Mouse (Mus musculus): ENCODE data around the gene Ankzf1. TPM values are rescaled to one million over a fixed set of nuclear protein-coding genes. Genes with fewer than 3 reads are reported as not detected.

Ankzf1 gene
- total RNA-seq (2014; rRNA removed) (17.7 and 19.5 TPM in 2 replicates), polyA plus RNA-seq (2012; rRNA removed) (12.5 and 16.6 TPM in 2 replicates)

GRCm38 (mm10) chr1:75191622-75192402, at the start of gene Ankzf1, which contains the start of gene Atg9a:
Gene Ankzf1 (plus strand): TSS chr1:75192151.
Gene Atg9a (minus strand): TSS chr1:75192196.
- WGBS: under 1% methylated on average over 56 of the region's 56 CpGs
- peaks cover 13% of the 10 kb centered on the region for H3K4me1 ChIP-seq (ENCODE audit: control insufficient read depth, insufficient read depth, low read length)

GRCm38 (mm10) chr1:75142301-75143261, 49.4 kb upstream of the Ankzf1 start, which contains the start of the genes Cnppd1 and Retreg2:
Gene Cnppd1 (minus strand): TSS chr1:75142711.
Gene Retreg2 (plus strand): TSS chr1:75142778.
- Histone ChIP-seq H3K4me3 (ENCODE audit: insufficient read depth, low read depth, low read length) (peak within 1 kb of the TSS; percentile 92), H3K36me3 (ENCODE audit: control insufficient read depth, insufficient read depth, low read length) (peaks cover 43% of the 10 kb centered on the region), H3K27me3 (ENCODE audit: control insufficient read depth, insufficient read depth, low read length) (no peaks in the 10 kb centered on the region), H3K27ac (replicated peaks; ENCODE audit: insufficient read depth, low read depth, low read length) (peak within 1 kb of the TSS; percentile 100), H3K79me2 (ENCODE audit: control insufficient read depth, insufficient read depth, low read length) (peaks cover 15% of the 10 kb centered on the region; the same call in 1 of the 2 replicates), H3K4me1 (ENCODE audit: control insufficient read depth, insufficient read depth, low read length) (peaks cover 30% of the 10 kb centered on the region), H3K9ac (ENCODE audit: low read depth, low read length) (peak within 1 kb of the TSS; percentile 96)
- peak; percentile 93 for DNase-seq (ENCODE audit: extremely low read depth, low read depth, low spot score)
- peak; percentile 63 for TF ChIP-seq CTCF (IDR thresholded peaks at IDR 0.05; ENCODE audit: low read depth, low read length)
- peak; percentile 77; the same call in 1 of the 2 replicates for TF ChIP-seq POLR2A (IDR thresholded peaks at IDR 0.05; ENCODE audit: extremely low read depth, insufficient read depth, low read length)
- under 1% methylated on average over 91 of the region's 91 CpGs for WGBS

More at GRCm38 (mm10) chr1:75191622-75192402, at the start of gene Ankzf1, which contains the start of gene Atg9a:
- Histone ChIP-seq H3K36me3 (ENCODE audit: control insufficient read depth, insufficient read depth, low read length) (peaks cover 30% of the 10 kb centered on the region), H3K27me3 (ENCODE audit: control insufficient read depth, insufficient read depth, low read length) (no peaks in the 10 kb centered on the region), H3K79me2 (ENCODE audit: control insufficient read depth, insufficient read depth, low read length) (peaks cover 16% of the 10 kb centered on the region; the same call in 1 of the 2 replicates), H3K4me3 (ENCODE audit: insufficient read depth, low read depth, low read length) (peak within 1 kb of the TSS; percentile 87), H3K9ac (ENCODE audit: low read depth, low read length) (peak within 1 kb of the TSS; percentile 93), H3K27ac (replicated peaks; ENCODE audit: insufficient read depth, low read depth, low read length) (peak within 1 kb of the TSS; percentile 93)
- TF ChIP-seq CTCF (IDR thresholded peaks at IDR 0.05; ENCODE audit: low read depth, low read length) (no peak), POLR2A (IDR thresholded peaks at IDR 0.05; ENCODE audit: extremely low read depth, insufficient read depth, low read length) (peak; percentile 70)
- peak; percentile 97 for DNase-seq (ENCODE audit: extremely low read depth, low read depth, low spot score)

DNA sequence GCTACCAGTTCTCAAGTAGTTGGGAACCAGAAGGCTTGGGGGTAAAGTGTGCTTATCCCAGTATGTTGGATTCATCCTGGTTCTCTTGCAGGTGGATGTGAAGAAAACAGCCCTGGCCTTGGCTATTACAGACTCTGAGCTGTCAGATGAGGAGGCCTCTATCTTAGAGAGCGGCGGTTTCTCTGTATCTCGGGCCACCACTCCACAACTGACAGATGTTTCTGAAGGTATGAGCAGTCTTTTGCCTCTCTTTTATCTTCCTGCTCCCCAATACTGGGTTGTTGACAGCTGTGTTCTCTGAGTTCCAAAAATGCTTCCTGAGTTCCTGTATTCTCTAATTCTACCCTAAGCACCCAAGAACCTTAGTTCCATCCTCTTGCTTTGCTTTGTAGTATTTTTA, 46.4 kb upstream of the Ankzf1 start:
- no peak overlapping the region for H3K4me3 ChIP-seq (ENCODE audit: insufficient read depth, low read depth, low read length)
- no peak overlapping the region for H3K9ac ChIP-seq (ENCODE audit: low read depth, low read length)

GRCm38 (mm10) chr1:75147411-75148135, 44.4 kb upstream of the Ankzf1 start:
- peak overlapping the region; percentile 54 for H3K9ac ChIP-seq (ENCODE audit: low read depth, low read length)
- no peak overlapping the region for H3K4me3 ChIP-seq (ENCODE audit: insufficient read depth, low read depth, low read length)
- DNase-seq (ENCODE audit: extremely low read depth, low read depth, low spot score): peak; percentile 95
- peak overlapping the region; percentile 84 for H3K27ac ChIP-seq (replicated peaks; ENCODE audit: insufficient read depth, low read depth, low read length)
- no peaks in the 10 kb centered on the region for H3K27me3 ChIP-seq (ENCODE audit: control insufficient read depth, insufficient read depth, low read length)
- H3K36me3 ChIP-seq (ENCODE audit: control insufficient read depth, insufficient read depth, low read length): peaks cover 32% of the 10 kb centered on the region
- H3K4me1 ChIP-seq (ENCODE audit: control insufficient read depth, insufficient read depth, low read length): peaks cover 35% of the 10 kb centered on the region
- peaks cover 15% of the 10 kb centered on the region; the same call in 1 of the 2 replicates for H3K79me2 ChIP-seq (ENCODE audit: control insufficient read depth, insufficient read depth, low read length)
- WGBS: 28% methylated on average over 7 of the region's 7 CpGs
- TF ChIP-seq POLR2A (IDR thresholded peaks at IDR 0.05; ENCODE audit: extremely low read depth, insufficient read depth, low read length): no peak
- TF ChIP-seq CTCF (IDR thresholded peaks at IDR 0.05; ENCODE audit: low read depth, low read length): no peak

More for the DNA sequence above, 46.4 kb upstream of the Ankzf1 start:
- DNase-seq (ENCODE audit: extremely low read depth, low read depth, low spot score): no peak
- Histone ChIP-seq H3K79me2 (ENCODE audit: control insufficient read depth, insufficient read depth, low read length) (peaks cover 15% of the 10 kb centered on the region; the same call in 1 of the 2 replicates), H3K4me1 (ENCODE audit: control insufficient read depth, insufficient read depth, low read length) (peaks cover 38% of the 10 kb centered on the region), H3K27ac (replicated peaks; ENCODE audit: insufficient read depth, low read depth, low read length) (no peak overlapping the region), H3K36me3 (ENCODE audit: control insufficient read depth, insufficient read depth, low read length) (peaks cover 32% of the 10 kb centered on the region), H3K27me3 (ENCODE audit: control insufficient read depth, insufficient read depth, low read length) (no peaks in the 10 kb centered on the region)
- 97% methylated on average over 3 of the region's 3 CpGs for WGBS
- TF ChIP-seq POLR2A (IDR thresholded peaks at IDR 0.05; ENCODE audit: extremely low read depth, insufficient read depth, low read length): no peak
- TF ChIP-seq CTCF (IDR thresholded peaks at IDR 0.05; ENCODE audit: low read depth, low read length): no peak

GRCm38 (mm10) chr1:75148727-75149126, 43.2 kb upstream of the Ankzf1 start:
- Histone ChIP-seq H3K79me2 (ENCODE audit: control insufficient read depth, insufficient read depth, low read length) (peaks cover 10% of the 10 kb centered on the region; the same call in 1 of the 2 replicates), H3K27me3 (ENCODE audit: control insufficient read depth, insufficient read depth, low read length) (no peaks in the 10 kb centered on the region), H3K4me3 (ENCODE audit: insufficient read depth, low read depth, low read length) (no peak overlapping the region), H3K9ac (ENCODE audit: low read depth, low read length) (no peak overlapping the region), H3K27ac (replicated peaks; ENCODE audit: insufficient read depth, low read depth, low read length) (peak overlapping the region; percentile 88), H3K36me3 (ENCODE audit: control insufficient read depth, insufficient read depth, low read length) (peaks cover 32% of the 10 kb centered on the region), H3K4me1 (ENCODE audit: control insufficient read depth, insufficient read depth, low read length) (peaks cover 31% of the 10 kb centered on the region)
- WGBS: 35% methylated on average over 4 of the region's 4 CpGs
- peak; percentile 99 for DNase-seq (ENCODE audit: extremely low read depth, low read depth, low spot score)
- no peak for TF ChIP-seq POLR2A (IDR thresholded peaks at IDR 0.05; ENCODE audit: extremely low read depth, insufficient read depth, low read length)
- TF ChIP-seq CTCF (IDR thresholded peaks at IDR 0.05; ENCODE audit: low read depth, low read length): no peak

Data from liver, adult 2 months (tissue).